Mouse (Mus musculus): Measurements from ENCODE around the gene Fbxo2. TPM values are rescaled to one million over a fixed set of nuclear protein-coding genes. Genes with fewer than 3 reads are reported as not detected.

Fbxo2 gene
- polyA plus RNA-seq, 1 experiment from 2014 or later = 0.44 TPM

- no peaks in the 10 kb centered on the region for H3K4me1 ChIP-seq (replicated peaks; ENCODE audit: control insufficient read depth, insufficient read depth, low read length)
- peak overlapping the region; percentile 86 for H3K4me2 ChIP-seq (replicated peaks; ENCODE audit: low read depth)
- no peaks in the 10 kb centered on the region for H3K36me3 ChIP-seq (ENCODE audit: control insufficient read depth, insufficient read depth)
- H3K9ac ChIP-seq (ENCODE audit: low read depth, low read length) = peak overlapping the region; percentile 62
- H3K27me3 ChIP-seq (replicated peaks; ENCODE audit: control insufficient read depth, insufficient read depth, low read length) = peaks cover 45% of the 10 kb centered on the region
- ATAC-seq = peak; percentile 88
- 1% methylated on average over 49 of the region's 55 CpGs for WGBS
- no peaks in the 10 kb centered on the region for H3K9me3 ChIP-seq (ENCODE audit: control insufficient read depth)
- TF ChIP-seq CTCF (IDR thresholded peaks at IDR 0.05; ENCODE audit: low read depth) = peak; percentile 47
- peak overlapping the region; percentile 35; the same call in 1 of the 2 replicates for H3K27ac ChIP-seq (ENCODE audit: low read depth, low read length)
- H3K4me3 ChIP-seq (ENCODE audit: low read depth, low read length) = peak overlapping the region; percentile 56
Measured at GRCm38 (mm10) chr4:148159544-148160435, 631 bp upstream of the Fbxo2 start.

DNA sequence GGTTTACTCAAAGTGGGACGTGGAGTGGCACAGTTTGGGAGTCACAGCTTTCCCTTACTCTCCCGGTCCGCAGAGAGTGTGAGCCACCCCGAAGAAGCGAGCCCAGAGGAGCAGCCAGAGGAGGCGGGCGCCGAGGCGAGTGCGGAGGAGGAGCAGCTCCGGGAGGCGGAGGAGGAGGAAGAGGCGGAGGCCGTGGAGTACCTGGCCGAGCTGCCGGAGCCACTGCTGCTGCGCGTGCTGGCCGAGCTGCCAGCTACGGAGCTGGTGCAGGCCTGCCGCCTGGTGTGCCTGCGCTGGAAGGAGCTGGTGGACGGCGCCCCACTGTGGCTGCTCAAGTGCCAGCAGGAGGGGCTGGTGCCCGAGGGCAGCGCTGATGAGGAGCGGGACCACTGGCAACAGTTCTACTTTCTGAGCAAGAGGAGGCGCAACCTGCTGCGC, 3.6 kb downstream of the Fbxo2 start:
- Histone ChIP-seq H3K27ac (ENCODE audit: low read depth, low read length) (no peak overlapping the region), H3K9ac (ENCODE audit: low read depth, low read length) (no peak overlapping the region), H3K4me3 (ENCODE audit: low read depth, low read length) (peak overlapping the region; percentile 26), H3K27me3 (replicated peaks; ENCODE audit: control insufficient read depth, insufficient read depth, low read length) (peaks cover 68% of the 10 kb centered on the region), H3K4me1 (replicated peaks; ENCODE audit: control insufficient read depth, insufficient read depth, low read length) (no peaks in the 10 kb centered on the region), H3K9me3 (ENCODE audit: control insufficient read depth) (no peaks in the 10 kb centered on the region), H3K36me3 (ENCODE audit: control insufficient read depth, insufficient read depth) (no peaks in the 10 kb centered on the region), H3K4me2 (replicated peaks; ENCODE audit: low read depth) (peak overlapping the region; percentile 57)
- WGBS = under 1% methylated on average over 29 of the region's 29 CpGs
- TF ChIP-seq CTCF (IDR thresholded peaks at IDR 0.05; ENCODE audit: low read depth) = peak; percentile 91
- ATAC-seq = peak; percentile 44; the same call in 1 of the 2 replicates

GRCm38 (mm10) chr4:148164461-148164860, 4.0 kb downstream of the Fbxo2 start:
- Histone ChIP-seq H3K4me3 (ENCODE audit: low read depth, low read length) (peak overlapping the region; percentile 26; the same call in 1 of the 2 replicates), H3K27me3 (replicated peaks; ENCODE audit: control insufficient read depth, insufficient read depth, low read length) (peaks cover 69% of the 10 kb centered on the region), H3K4me2 (replicated peaks; ENCODE audit: low read depth) (peak overlapping the region; percentile 57), H3K4me1 (replicated peaks; ENCODE audit: control insufficient read depth, insufficient read depth, low read length) (no peaks in the 10 kb centered on the region), H3K36me3 (ENCODE audit: control insufficient read depth, insufficient read depth) (no peaks in the 10 kb centered on the region), H3K9me3 (ENCODE audit: control insufficient read depth) (no peaks in the 10 kb centered on the region), H3K27ac (ENCODE audit: low read depth, low read length) (no peak overlapping the region), H3K9ac (ENCODE audit: low read depth, low read length) (no peak overlapping the region)
- TF ChIP-seq CTCF (IDR thresholded peaks at IDR 0.05; ENCODE audit: low read depth) = no peak
- 2% methylated on average over 16 of the region's 16 CpGs for WGBS
- ATAC-seq = no peak

DNA sequence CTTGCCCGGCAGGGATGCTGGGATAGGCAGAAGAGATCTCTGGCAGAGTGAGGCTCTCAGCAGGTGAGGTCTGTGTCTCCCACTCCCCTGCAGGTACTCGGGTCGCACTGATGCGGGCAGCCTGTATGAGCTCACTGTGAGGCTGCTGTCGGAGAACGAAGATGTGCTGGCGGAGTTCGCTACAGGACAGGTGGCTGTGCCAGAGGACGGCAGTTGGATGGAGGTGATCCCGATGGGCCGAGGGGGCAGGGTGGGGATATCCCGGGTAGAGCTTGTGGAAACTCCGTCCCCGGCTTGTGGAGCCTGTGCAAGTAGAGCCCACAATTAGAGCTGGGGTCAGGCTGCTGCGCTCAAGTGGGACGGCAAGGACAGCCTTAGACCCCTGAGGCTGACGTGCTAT, 5.1 kb downstream of the Fbxo2 start:
- Histone ChIP-seq H3K9me3 (ENCODE audit: control insufficient read depth) (no peaks in the 10 kb centered on the region), H3K27ac (ENCODE audit: low read depth, low read length) (no peak overlapping the region), H3K4me2 (replicated peaks; ENCODE audit: low read depth) (no peak overlapping the region), H3K36me3 (ENCODE audit: control insufficient read depth, insufficient read depth) (no peaks in the 10 kb centered on the region), H3K4me3 (ENCODE audit: low read depth, low read length) (no peak overlapping the region), H3K4me1 (replicated peaks; ENCODE audit: control insufficient read depth, insufficient read depth, low read length) (no peaks in the 10 kb centered on the region), H3K27me3 (replicated peaks; ENCODE audit: control insufficient read depth, insufficient read depth, low read length) (peaks cover 73% of the 10 kb centered on the region), H3K9ac (ENCODE audit: low read depth, low read length) (no peak overlapping the region)
- 11% methylated on average over 17 of the region's 17 CpGs for WGBS
- TF ChIP-seq CTCF (IDR thresholded peaks at IDR 0.05; ENCODE audit: low read depth) = no peak
- no peak for ATAC-seq

DNA sequence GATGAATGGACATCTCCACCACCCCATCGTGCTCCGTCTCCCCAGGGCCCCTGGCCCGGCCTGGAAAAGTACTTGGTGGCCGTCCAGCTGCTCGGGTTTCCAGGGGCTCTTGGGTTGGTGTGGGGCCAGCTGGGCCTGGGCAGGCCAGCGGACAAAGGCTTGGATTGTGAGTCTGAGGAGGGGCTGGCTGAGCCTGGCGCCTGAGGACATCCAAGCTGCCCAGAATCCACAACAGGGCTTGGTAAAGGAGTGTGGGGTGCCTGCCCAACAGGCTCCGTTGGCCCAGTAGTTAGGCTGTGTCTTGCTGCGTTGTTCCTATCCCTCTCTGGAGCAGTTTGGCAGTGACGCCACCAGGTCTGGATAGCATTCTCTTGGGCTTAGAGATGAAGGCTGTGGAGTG, 6.0 kb downstream of the Fbxo2 start:
- Histone ChIP-seq H3K9me3 (ENCODE audit: control insufficient read depth) (no peaks in the 10 kb centered on the region), H3K36me3 (ENCODE audit: control insufficient read depth, insufficient read depth) (no peaks in the 10 kb centered on the region), H3K4me3 (ENCODE audit: low read depth, low read length) (no peak overlapping the region), H3K27me3 (replicated peaks; ENCODE audit: control insufficient read depth, insufficient read depth, low read length) (peaks cover 68% of the 10 kb centered on the region), H3K4me1 (replicated peaks; ENCODE audit: control insufficient read depth, insufficient read depth, low read length) (no peaks in the 10 kb centered on the region), H3K27ac (ENCODE audit: low read depth, low read length) (no peak overlapping the region), H3K4me2 (replicated peaks; ENCODE audit: low read depth) (peak overlapping the region; percentile 21; the same call in 1 of the 2 replicates), H3K9ac (ENCODE audit: low read depth, low read length) (no peak overlapping the region)
- no peak for TF ChIP-seq CTCF (IDR thresholded peaks at IDR 0.05; ENCODE audit: low read depth)
- WGBS = 9% methylated on average over 10 of the region's 10 CpGs
- ATAC-seq = no peak

GRCm38 (mm10) chr4:148166986-148167385, 6.6 kb downstream of the Fbxo2 start:
- peak overlapping the region; percentile 21; the same call in 1 of the 2 replicates for H3K4me2 ChIP-seq (replicated peaks; ENCODE audit: low read depth)
- H3K27me3 ChIP-seq (replicated peaks; ENCODE audit: control insufficient read depth, insufficient read depth, low read length) = peaks cover 66% of the 10 kb centered on the region
- ATAC-seq = no peak
- no peak overlapping the region for H3K27ac ChIP-seq (ENCODE audit: low read depth, low read length)
- peak; percentile 70 for TF ChIP-seq CTCF (IDR thresholded peaks at IDR 0.05; ENCODE audit: low read depth)
- no peak overlapping the region for H3K4me3 ChIP-seq (ENCODE audit: low read depth, low read length)
- no peaks in the 10 kb centered on the region for H3K4me1 ChIP-seq (replicated peaks; ENCODE audit: control insufficient read depth, insufficient read depth, low read length)
- no peak overlapping the region for H3K9ac ChIP-seq (ENCODE audit: low read depth, low read length)
- no peaks in the 10 kb centered on the region for H3K36me3 ChIP-seq (ENCODE audit: control insufficient read depth, insufficient read depth)
- WGBS = 9% methylated on average over 4 of the region's 4 CpGs
- no peaks in the 10 kb centered on the region for H3K9me3 ChIP-seq (ENCODE audit: control insufficient read depth)
